Mouse (Mus musculus): ENCODE measurements around the gene Krt33a.

Krt33a gene

DNA sequence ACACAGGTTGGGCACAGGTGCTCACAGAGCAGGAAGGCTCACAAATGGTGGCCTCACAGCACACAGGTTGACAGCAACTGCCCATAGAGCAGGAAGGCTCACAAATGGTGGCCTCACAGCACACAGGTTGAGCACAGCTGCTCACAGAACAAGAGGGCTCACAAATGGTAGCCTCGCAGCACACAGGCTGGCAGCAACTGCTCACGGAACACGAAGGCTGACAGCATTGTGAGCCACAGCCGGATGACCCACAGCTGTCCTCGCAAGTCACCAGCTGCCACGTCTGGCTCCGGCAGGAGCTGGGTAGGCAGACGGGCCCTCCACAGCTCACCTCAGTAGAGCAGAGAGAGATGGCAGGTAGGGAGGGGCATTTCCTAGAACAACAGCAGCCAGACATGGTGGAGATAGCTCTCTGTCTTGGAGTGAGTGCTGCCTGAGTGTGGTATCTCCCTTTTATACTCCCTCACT, 29.8 kb downstream of the Krt33a start, which contains the start of gene Krtap16-1:
TSS of gene Krtap16-1 (minus strand) at position 418 of the 468 bp plus-strand sequence.
- no peak for DNase-seq (ENCODE audit: low read depth, low spot score)

GRCm38 (mm10) chr11:99985291-99986092, 30.5 kb downstream of the Krt33a start:
- DNase-seq (ENCODE audit: low read depth, low spot score), result no peak

GRCm38 (mm10) chr11:99983442-99983841, 32.6 kb downstream of the Krt33a start:
- DNase-seq (ENCODE audit: low read depth, low spot score), result no peak

- DNase-seq (ENCODE audit: low read depth, low spot score), result no peak
Observed at GRCm38 (mm10) chr11:99982731-99983130, 33.3 kb downstream of the Krt33a start.

DNA sequence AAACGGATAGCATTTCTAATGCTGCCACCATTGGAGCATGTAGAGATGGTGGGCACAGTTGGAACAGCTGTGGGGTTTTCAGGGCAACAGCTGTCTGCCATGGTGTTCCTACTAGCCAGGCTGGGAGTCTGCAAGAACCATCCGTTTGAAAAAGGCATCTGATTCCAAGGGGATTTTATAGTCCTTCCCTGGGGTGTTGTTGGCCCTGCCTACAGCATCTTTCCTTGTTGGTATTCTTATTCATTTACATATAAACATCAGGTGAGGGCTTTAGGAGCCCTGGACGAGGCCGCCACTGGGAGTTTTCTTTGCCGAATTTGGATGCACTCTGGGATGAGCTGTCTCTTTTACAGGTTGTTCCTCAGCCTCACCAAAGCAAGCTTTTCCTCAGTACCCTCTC, 37.1 kb downstream of the Krt33a start, which contains the start of gene Krtap29-1:
TSS of gene Krtap29-1 (minus strand) at position 101 of the 400 bp plus-strand sequence.
- DNase-seq (ENCODE audit: low read depth, low spot score), result no peak

DNA sequence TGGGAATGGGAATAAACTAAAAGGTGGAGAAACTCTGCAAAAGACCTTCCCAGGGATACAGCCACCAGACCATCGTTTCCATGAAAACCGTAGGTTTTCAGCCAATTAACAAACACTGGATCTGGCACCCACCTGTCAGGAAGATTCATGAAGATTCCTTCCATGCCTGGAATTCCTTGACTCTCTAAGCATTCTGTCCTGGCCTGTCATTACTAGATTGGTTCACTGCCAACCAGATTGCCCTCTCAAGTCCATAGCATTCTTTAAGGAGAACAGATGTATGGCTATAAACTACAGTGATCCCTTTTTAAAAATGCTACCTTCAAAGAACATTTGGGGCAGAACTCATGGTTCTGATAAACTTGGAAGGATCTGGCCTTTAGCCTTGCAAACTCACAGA, 50.1 kb downstream of the Krt33a start:
- DNase-seq (ENCODE audit: low read depth, low spot score), result no peak

GRCm38 (mm10) chr11:99964213-99964612, 51.8 kb downstream of the Krt33a start:
- DNase-seq (ENCODE audit: low read depth, low spot score), result no peak
